Mouse (Mus musculus) heart, adult 2 months (tissue): ENCODE data around the gene Robo1.

Experiments
- CTCF ChIP-seq: fragments of 200-600 bp; IDR thresholded peaks from 2 replicates; pipeline ENCODE4 v1.8.1; 2022; ENCODE audit warnings: antibody characterized with exemption, mild to moderate bottlenecking, moderate library complexity
- EP300 ChIP-seq: fragments of 200-500 bp; IDR thresholded peaks from 2 replicates; pipeline ENCODE4 v1.6.1; 2011; ENCODE audit warnings: low read depth, low read length, control low read depth; ENCODE audit not compliant: insufficient read depth
- POLR2A ChIP-seq: fragments of 200-500 bp; IDR thresholded peaks from 2 replicates; pipeline ENCODE4 v1.6.1; 2011; ENCODE audit warnings: mild to moderate bottlenecking, low read depth, low read length, control low read depth; ENCODE audit not compliant: insufficient read depth

DNA sequence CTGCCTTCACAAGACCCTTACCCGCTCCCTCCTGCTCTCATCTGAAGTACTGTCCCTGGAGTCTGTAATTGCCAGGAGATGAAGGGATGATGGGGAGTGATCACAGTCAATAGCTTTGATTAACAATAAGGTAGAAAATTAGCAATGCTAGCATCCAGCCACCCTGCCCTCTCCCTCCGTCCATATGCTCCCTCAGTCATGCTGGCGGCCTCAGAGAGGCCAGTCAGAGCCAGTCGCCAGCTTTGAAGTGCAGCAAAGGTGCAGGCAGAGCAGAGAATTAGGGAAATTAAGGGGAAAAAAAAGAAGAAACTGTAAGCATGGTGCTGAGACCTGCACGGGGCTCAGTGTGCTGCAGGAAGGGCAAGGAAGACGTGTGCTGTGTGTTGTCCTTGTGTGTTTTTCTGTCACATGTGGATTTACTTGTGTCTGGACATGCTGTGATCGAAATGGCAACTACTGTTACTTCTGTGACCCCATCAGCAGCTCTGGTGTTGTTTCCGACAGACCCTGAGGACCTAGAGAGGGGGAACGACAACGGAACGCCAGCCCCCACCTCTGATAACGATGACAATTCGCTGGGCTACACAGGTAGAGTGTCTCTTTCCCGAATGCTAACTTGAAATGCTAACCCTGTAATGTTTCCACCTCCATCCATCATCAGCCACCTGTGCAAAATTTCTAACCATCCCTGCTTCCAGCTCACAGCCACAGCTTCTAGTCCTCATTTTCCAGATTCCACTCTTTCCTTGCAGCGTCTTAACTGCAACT lies 255.3 kb downstream of the Robo1 start:
- no peak for TF ChIP-seq POLR2A
- TF ChIP-seq CTCF = no peak
- TF ChIP-seq EP300 = no peak
